Comparison of ENCODE assay signal across 14 mouse cellular contexts in genomic region chr11:68744150-68744549, GRCm38 (mm10). TPM values are rescaled to one million over a fixed set of nuclear protein-coding genes. Genes with fewer than 3 reads are reported as not detected.
"Had no signal": no experiment of that assay in that cellular context is flagged by ENCODE, and none has a peak within 500 bp of the region (broad histone marks: within the 10 kb centered on the region; RNA-seq: fewer than 3 reads in every experiment).

No protein-coding gene starts in this region.

- DNase-seq: kidney, adult 2 months; kidney, postnatal 36 days; lung, embryonic 14.5 days; lung, postnatal 10 days; lung, postnatal 4 days; midbrain, embryonic 14.5 days; spleen, adult 18-20 months; thymus, postnatal 36 days had no signal

- H3K9ac ChIP-seq: limb, embryonic 13.5 days; liver, embryonic 15.5 days; lung, embryonic 14.5 days; neural tube, embryonic 12.5 days had no signal

- H3K4me3 ChIP-seq: limb, embryonic 13.5 days; liver, embryonic 15.5 days; midbrain, embryonic 10.5 days; neural tube, embryonic 12.5 days had no signal

- H3K9me3 ChIP-seq: limb, embryonic 13.5 days; liver, embryonic 15.5 days; midbrain, embryonic 10.5 days; neural tube, embryonic 12.5 days had no signal

- H3K4me2 ChIP-seq: limb, embryonic 13.5 days; liver, embryonic 15.5 days; lung, embryonic 14.5 days; neural tube, embryonic 12.5 days had no signal

- H3K27me3 ChIP-seq: limb, embryonic 13.5 days; liver, embryonic 15.5 days; neural tube, embryonic 12.5 days had no signal

- H3K27ac ChIP-seq: kidney, postnatal 0 days; limb, embryonic 13.5 days; liver, embryonic 15.5 days; midbrain, embryonic 10.5 days; neural tube, embryonic 12.5 days had no signal

- H3K4me1 ChIP-seq: liver, embryonic 15.5 days; midbrain, embryonic 10.5 days; neural tube, embryonic 12.5 days had no signal

RNA-seq across cellular contexts. Expression of gene Myh10, which starts 52.8 kb away (rescaled TPM):
- total RNA-seq: neutrophil, adult 5-6 weeks had no signal
